Mouse (Mus musculus): ENCODE measurements around the gene Arrb1.

Arrb1 gene

DNA sequence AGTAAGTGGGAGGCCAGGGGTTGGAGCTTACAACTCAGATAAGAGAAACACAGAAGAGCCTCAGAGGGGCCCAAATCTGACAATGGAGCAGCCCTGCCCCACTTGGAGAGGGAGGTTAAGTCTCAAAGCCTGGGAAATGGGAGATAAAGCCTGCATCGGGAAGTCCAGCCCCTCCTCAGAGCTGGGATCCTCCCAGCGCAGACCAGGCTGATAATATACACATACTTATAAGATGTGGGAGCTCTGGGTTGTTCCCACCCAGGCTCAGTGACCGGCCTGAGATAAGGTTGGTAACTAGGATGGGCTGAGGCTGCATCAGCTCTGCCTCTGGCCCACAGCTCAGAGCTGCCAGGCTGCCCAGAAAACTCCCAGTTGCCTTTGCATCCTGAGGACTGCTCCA, 106.8 kb downstream of the Arrb1 start:
- no peak for DNase-seq

DNA sequence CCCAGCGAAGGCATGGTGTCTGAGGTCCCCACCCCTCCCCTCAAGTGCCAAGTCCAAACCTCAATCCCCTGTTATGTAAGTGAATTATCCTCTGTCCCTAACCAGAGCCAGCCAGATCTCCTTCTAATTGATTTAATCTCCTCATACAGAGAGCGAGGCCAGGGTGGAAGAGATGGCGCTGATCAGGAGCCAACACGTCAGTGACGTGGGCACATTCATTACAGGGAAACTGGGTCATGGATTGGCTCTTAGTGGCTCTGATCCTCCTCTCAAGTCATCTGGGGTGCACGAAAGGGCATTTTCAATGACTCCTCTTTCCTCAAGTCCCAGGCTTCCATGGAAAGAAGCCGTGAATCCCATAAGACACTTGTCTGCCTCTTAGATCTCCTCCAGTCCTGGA, 109.4 kb downstream of the Arrb1 start:
- DNase-seq = no peak

DNA sequence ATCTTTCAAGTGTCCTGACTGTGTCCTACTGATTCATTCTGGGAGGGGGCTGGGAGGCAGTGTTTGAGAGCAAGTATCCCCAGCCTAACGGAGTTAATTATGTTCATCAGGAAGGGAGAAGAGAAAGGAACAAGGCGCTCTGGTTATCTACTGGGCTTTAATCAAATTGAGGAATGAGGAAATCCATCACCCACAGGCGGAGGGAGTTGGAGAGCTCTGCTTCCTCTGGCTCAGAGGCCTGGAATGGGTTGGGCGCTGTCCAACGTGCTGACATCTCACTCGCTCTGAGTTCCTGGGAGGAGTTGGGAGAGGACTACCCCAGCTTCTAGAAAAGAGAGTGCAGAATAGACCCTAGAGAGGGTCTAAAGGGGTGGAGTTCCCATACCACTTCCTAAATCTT, 113.4 kb downstream of the Arrb1 start:
- peak; percentile 53 to 55 for DNase-seq

DNA sequence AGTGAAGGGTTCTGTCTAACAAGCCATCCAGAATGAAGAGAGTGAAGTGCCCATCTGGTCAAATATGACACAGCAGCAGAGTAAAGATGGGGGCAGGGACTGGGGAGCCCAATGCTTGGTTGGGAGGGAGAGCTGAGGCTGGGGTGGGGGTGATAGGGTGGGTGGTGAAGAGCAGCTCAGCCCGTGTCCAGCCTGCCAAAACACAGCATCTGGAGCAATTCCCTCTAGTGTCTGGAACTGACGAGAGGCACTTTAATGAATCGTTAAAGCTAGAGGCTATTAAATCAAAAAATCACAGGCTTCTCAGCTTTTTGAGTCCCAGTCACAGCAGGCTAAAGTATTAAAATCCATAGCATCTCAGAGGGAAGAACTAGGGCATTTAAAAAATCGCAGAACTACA, 114.3 kb downstream of the Arrb1 start:
- no peak for DNase-seq

DNA sequence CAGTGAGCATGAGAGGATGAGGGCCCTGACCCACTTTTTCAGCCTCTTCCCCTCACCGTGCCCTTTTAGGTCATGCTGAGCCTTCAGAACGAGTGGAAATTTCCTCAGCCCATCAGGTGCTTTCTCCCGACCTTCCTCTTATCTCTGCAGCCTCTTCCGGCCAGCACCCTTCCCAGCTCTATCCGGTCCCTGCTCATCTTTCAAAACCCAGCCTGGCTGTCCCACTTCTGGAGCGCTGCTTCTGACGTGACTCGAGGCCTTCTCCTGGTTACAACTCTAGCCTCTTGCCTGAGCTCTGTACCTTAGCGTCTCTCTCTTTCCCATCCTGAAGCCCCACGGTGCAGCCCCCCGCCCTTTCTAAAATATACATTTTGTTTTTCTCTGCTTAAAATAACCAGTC, 119.0 kb downstream of the Arrb1 start:
- DNase-seq = no peak

All from lung, adult 18-20 months (tissue).